Mouse (Mus musculus): Measurements from ENCODE around the gene Rps17.

The Rps17 gene

DNA sequence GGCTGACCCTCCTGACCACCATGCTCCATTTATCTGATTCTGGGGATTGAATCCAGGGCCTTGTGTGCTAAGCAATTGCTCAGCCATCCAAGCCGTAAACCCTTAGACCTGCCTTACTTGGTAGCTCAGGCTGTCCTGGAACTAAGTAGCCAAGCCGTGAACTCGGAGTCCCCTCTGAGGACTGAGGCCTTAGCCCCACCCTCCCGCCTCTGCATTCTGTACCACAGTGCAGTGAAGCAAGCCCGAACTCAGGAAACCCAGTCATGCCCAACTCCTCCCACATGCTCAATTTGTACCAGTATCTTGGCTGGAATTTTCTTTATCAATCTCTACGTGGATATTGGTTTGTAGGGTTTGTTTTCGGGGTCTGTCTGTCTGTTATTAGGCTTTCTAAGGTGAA, 13.2 kb downstream of the Rps17 start:
- no peak for DNase-seq (ENCODE audit: low read depth)

DNA sequence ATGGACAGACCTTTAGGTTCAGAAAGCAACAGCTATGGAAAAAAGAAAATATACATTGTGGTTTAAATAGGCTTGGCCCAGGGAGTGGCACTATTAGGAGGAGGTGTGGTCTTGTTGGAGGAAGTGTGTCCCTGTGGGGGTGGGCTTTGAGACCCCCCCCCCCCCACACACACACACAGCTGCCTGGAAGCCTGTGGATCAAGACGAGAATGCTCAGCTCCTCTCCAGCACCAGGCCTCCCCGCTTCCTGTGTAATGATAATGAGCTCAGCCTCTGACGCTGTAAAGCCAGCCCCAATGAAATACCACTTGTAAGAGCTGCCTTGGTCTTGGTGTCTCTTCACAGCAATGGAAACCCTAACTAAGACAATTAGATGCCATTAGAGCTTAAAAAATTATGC, 14.3 kb downstream of the Rps17 start:
- DNase-seq (ENCODE audit: low read depth) = no peak

DNA sequence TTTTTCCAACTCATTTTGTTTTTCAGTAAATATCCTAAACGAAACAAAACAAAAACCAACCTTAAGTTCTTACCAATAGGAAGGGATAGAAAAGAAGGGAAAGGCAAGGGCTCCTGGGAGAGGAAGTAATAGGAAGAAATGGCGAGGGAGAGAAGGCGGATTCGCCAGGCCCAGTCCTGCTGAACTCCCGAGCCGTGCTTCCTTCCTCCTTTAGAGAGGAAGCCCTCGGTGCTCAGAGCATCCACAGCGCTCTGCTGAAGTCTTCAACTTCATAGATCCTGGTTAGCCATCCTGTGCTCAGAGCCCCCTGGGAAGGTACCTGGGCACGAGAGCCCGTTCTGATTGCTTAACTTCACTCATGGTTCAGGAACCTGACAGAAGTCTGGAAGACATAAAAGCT, 17.4 kb downstream of the Rps17 start:
- no peak for DNase-seq (ENCODE audit: low read depth)

DNA sequence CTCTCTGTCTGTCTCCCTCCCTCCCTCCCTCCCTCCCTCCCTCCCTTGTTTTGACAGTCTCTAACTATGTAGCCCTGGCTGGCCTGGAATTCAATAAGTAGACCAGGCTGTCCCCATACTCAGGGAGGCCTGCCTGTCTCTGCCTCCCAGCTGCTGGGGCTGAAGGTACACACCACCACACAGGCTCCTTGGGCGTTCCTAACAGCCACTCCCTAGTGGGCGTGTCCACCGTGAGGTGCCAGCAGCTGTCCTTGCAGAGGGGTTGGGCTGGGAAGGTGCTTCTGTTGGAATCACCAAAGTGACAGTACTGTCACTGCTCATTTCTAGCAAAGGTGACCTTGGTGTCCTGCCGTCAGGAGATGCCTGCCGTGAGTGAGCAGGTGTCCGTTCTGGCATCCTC, 18.2 kb downstream of the Rps17 start:
- DNase-seq (ENCODE audit: low read depth) = no peak

DNA sequence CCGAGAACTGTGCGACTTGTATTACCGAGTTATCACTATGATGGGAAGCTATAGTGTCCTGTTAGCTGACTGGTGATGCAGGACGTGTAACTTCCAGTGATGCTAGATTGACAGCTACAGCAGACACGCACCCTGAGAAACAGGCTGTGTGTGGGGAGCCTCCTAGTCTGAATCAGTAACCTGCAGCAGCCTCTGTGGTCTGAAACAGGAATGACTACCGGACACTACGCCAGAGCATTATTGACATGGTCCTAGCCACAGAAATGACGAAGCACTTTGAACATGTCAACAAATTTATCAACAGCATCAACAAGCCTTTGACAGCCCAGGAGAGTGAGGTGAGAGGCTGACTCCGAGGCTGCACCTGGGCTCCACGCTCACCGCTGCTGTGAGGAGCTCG, 19.0 kb downstream of the Rps17 start:
- peak; percentile 71 for DNase-seq (ENCODE audit: low read depth)

DNA sequence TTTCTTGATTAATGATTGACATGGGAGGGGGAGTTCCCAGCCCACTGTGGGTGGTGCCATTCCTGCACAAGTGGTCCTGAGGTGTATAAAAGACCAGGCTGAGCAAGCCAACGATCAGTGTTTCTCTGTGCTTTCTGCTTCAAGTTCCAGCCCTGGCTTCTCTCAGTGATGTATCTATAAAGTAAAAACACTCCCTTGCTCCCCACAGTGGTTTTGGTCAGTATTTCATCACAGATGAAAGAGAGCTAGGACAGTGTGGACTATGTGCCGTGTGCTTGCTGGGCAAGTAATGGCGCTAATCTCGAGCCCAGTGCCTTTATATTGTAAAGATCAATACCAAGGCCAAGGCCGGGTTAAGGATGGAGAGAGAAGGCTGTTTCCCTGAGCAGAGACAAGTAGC, 23.3 kb downstream of the Rps17 start:
- no peak for DNase-seq (ENCODE audit: low read depth)

DNA sequence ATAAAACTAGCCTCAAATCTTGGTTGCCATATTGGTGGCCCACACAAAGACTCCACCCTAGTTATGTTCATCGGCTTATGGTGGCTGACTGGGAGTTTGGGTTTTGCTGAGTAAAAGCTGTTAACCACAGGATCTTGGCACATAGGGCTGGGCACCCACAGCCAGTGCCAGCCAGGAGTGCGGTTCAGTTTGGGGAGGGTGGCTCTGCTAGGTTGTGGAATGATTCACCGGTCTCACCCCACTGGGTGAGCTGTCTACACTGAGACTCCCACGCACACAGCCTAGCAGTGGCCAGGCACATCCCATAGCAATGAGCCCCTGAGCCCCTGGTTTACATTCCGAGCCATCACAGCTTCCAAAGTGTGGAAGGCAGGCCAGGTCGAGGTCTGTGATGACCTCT, 25.3 kb downstream of the Rps17 start:
- DNase-seq (ENCODE audit: low read depth) = peak; percentile 88

DNA sequence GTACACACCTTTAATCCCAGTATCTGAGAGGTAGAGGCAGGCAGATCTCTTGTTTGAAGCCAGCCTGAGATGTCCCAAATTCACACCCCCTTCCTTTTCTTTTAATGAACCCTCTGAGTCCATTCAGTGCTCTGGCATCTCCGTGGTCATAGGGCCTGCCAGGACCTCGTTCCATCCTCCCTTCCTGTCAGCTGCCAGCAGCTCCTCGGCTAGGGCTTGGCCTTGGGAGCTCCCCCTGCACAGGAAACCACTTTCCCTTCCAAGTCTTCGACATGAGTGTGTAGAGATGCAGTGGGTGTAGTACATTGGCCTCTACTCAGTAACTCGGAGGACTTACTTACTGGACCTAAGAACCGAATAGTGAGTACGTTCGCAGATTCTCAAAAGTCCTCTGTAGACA, 29.5 kb downstream of the Rps17 start:
- DNase-seq (ENCODE audit: low read depth) = peak; percentile 62

DNA sequence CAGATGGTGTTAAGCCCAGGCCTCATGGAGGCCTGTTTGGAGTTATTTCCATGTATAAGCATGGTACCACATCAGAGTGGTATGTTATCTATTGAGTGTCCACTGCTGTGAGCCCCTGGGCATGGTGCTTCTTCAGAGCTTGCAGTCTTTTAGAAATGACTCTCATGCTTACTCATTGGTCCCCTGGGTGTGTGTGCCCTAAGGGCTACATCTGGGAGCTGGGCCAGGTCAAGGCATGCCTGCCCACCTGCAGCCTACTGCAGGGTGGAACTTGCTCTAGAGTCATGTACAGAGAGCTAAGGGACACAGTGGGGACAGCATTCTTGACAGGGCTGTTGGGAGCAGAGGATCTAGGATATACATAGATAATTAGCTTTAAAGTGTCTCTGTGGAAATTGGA, 33.5 kb downstream of the Rps17 start:
- DNase-seq (ENCODE audit: low read depth) = no peak

DNA sequence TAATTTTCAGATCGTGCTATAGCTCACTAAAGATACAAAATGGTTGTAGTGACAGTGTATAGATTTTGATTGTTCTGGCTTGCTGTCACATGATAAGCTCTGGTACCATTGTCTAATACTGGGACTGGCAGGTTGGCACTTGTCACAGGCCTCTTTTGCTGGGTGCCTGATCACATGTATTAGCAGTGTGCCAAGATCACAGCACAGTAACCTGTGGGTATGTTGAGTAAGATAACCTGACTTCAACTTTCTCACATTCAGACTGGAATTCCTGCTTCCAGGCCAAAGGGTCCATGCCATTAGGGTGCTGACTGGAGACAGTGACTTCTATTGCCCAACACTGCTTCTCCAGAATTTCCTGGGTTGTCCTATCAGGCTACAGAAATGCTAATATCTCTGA, 33.9 kb downstream of the Rps17 start:
- DNase-seq (ENCODE audit: low read depth) = no peak

DNA sequence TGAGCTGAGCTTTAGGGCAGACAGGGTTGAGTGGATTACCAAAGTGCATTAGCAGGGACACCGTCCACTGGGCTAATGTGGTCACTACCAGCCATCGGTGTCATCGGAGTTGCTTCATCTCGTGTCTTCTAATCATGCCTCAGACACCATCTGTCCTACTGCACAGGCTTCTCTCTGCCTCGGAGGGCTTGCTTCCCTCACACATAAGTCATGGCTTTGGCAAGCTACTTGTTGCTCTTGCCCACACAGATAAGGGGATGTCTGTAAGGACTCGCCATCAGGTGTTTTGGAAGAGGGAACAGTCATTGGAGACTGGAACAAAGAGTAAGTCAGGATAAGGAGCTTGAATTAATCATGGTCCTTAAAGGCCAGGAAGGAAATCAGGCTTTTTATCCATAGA, 35.8 kb downstream of the Rps17 start:
- no peak for DNase-seq (ENCODE audit: low read depth)

DNA sequence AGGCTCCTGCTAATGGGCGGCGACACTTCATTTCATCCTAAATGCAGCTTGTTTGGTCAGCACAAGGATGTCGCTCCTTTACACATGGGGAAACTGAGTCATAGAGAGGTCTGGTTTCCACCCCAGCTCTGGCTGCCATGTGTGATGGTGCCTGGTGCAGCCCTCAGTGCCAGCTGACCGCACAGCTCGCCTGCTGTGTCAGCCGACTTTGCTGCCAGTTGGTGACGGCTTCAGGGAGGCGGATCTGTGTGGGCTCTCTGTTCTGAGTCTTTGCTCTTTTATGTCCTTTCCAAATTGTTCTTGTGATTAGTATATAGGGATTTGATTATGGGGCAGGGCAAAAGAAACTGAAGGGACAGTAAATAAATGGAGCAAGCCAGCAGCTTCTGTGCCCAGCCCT, 37.3 kb downstream of the Rps17 start:
- no peak for DNase-seq (ENCODE audit: low read depth)

DNA sequence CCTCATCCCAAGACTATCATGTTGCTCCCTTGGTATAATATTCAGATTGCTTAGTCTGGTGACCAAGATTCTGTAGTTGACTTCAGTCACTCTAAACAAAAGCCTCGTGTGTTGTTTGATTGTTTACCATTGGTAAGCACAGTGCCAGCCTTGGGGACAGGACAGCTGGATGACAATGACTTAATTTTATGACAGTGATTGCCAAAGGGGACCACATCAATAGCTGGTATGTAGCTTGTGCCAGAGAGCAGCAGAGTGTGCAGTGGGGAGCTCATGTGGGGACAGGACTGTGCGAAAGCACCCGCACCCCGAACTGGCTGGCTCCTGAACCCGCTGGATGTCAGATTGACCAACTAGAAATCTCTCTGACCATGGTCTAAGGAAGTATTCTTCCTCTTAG, 40.4 kb downstream of the Rps17 start:
- DNase-seq (ENCODE audit: low read depth) = no peak

DNA sequence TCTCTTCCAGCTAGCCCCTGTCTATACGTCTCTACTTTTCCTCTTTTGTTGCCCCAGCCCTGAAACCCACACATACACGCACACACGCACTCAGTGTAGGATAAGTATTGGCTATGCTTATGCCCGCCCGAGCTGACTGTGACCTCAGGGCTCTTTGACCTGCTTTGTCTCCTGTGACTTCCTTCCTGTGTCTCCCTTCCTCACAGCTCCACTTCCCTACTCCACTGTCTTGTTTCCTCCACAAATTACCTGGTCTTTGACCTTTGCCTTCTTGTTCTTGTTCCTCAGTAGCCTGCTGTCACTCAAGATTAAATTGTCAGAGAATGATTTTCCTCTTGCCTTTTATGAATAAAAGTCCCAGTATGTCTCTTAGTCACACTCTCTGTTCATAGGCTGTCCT, 41.0 kb downstream of the Rps17 start:
- DNase-seq (ENCODE audit: low read depth) = no peak

DNA sequence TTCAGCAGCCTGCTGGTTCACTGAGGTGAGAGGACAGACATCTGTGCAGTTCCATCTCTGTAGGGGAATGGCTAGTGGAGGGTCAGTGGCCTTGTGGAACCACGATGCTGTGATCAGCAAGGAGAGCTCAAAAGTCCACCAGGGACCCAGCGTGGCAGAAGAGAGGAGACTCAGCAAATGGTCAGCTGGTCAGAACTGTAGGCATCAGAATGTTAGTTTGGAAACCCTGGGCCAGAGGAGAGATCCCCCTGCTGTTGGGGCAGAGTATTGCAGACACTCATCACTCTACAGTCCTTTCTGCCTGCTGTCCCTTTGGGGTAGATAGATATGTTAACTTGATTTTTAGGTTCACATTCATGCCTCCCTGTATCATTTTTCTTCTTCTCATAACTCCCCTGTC, 41.4 kb downstream of the Rps17 start:
- peak; percentile 39 for DNase-seq (ENCODE audit: low read depth)

DNA sequence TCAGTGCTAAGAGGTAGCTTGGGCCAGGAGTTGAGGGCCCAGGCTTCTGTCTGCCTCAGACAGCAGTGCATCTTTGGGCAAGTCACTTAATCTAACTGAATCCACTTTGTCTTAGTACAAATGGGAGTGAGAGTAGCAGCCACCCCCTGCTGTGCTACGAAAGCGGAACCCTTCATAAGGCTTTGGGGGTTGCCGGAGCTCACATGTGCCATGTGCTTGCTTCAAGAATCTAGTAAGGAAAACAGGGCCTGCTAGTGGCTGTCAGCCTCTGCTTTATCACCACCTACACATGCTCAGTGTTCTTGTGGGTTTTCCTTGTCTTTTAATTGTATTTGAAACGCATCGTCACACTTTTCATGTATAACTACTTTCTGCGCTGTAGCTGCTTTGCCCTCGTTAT, 43.7 kb downstream of the Rps17 start:
- DNase-seq (ENCODE audit: low read depth) = no peak

DNA sequence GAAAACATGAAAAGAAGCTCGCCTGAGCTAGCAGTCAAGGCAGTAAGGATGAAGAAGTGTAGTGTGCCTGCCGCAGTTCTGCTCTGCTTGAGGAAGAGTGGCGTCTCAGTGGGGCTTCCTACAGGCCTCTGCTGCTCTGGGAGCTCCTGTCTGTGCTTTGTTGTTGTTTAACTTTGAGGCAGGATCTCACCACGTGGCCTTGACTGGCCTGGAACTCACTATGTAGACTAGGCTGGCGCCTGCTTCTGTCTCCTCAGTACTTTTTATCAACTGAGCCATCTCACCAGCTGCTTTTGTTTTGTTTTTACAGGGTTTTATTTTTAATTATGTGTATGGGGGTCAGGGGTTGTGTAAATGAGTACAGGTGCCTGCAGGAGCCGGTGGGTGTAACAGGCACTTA, 46.8 kb downstream of the Rps17 start:
- no peak for DNase-seq (ENCODE audit: low read depth)

DNA sequence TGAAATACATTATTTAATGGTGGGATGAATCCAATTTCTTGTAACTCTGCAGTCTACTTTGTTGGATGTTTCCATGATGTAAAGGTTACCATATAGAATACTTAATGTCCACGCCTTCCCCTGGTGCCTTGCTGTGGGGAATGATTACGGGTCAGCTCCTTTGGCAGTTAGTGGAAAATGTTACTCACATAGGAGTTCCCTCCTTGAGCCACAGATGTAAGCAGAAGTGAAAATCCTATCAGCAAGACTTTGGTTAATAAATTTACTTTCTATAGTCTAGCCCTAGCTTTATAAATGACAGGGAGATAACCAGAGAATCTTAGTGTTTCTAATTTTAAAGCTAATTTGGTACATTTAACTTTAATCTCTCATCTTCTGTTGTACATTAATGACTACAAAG, 49.9 kb downstream of the Rps17 start:
- DNase-seq (ENCODE audit: low read depth) = peak; percentile 34

Data from 416B (cell line).